Mouse (Mus musculus) right cerebral cortex, adult 2 months (tissue): ENCODE results near the gene Map3k4.

Source experiments
- DNase-seq, 2 experiments: peaks; one replicate each; pipeline ENCODE4 v3.0.0; 2021 to 2022; ENCODE audit warnings: low spot score in 2 of 2

Gene Map3k4

GRCm38 (mm10) chr17:12318663-12319201 is at the start of gene Map3k4:
Gene Map3k4 (minus strand): TSS chr17:12318796.
- peak; percentile 92 to 93 for DNase-seq

GRCm38 (mm10) chr17:12367373-12367930 is 48.9 kb upstream of the Map3k4 start:
- peak; percentile 57 to 69 for DNase-seq

GRCm38 (mm10) chr17:12364426-12364735 is 45.8 kb upstream of the Map3k4 start:
- peak; percentile 45 to 61 for DNase-seq

- no peak for DNase-seq
These were observed 45.2 kb upstream of the Map3k4 start for GRCm38 (mm10) chr17:12363601-12364425.

- no peak for DNase-seq
These were observed 41.3 kb upstream of the Map3k4 start for GRCm38 (mm10) chr17:12359876-12360275.

- no peak for DNase-seq
These were observed 34.2 kb upstream of the Map3k4 start for GRCm38 (mm10) chr17:12352781-12353180.

- no peak for DNase-seq
These were observed 33.0 kb upstream of the Map3k4 start for GRCm38 (mm10) chr17:12351564-12351963.

GRCm38 (mm10) chr17:12347462-12347861 is 28.9 kb upstream of the Map3k4 start:
- no peak for DNase-seq

GRCm38 (mm10) chr17:12343702-12344376 is 25.2 kb upstream of the Map3k4 start:
- DNase-seq: no peak

- DNase-seq: no peak
These were observed 18.6 kb upstream of the Map3k4 start for GRCm38 (mm10) chr17:12337156-12337555.

GRCm38 (mm10) chr17:12336073-12336868 is 17.7 kb upstream of the Map3k4 start:
- DNase-seq: no peak

- DNase-seq: no peak
These were observed 16.5 kb upstream of the Map3k4 start for GRCm38 (mm10) chr17:12335115-12335514.

GRCm38 (mm10) chr17:12327847-12328518 is 9.4 kb upstream of the Map3k4 start:
- DNase-seq: no peak

GRCm38 (mm10) chr17:12319786-12320185 is 1.2 kb upstream of the Map3k4 start:
- DNase-seq: no peak

- peak; percentile 37 to 39 for DNase-seq
These were observed 493 bp downstream of the Map3k4 start for GRCm38 (mm10) chr17:12317954-12318651.

GRCm38 (mm10) chr17:12317607-12317953 is 1.0 kb downstream of the Map3k4 start:
- DNase-seq: no peak

- DNase-seq: peak; percentile 47 to 53
These were observed 2.3 kb downstream of the Map3k4 start for GRCm38 (mm10) chr17:12316251-12316650.

- DNase-seq: no peak
These were observed 6.3 kb downstream of the Map3k4 start for GRCm38 (mm10) chr17:12312248-12312647.

GRCm38 (mm10) chr17:12309493-12309892 is 9.1 kb downstream of the Map3k4 start:
- DNase-seq: no peak

- no peak for DNase-seq
These were observed 9.5 kb downstream of the Map3k4 start for GRCm38 (mm10) chr17:12309059-12309458.
